Mouse (Mus musculus): ENCODE data around the gene Acad9.

Gene Acad9

DNA sequence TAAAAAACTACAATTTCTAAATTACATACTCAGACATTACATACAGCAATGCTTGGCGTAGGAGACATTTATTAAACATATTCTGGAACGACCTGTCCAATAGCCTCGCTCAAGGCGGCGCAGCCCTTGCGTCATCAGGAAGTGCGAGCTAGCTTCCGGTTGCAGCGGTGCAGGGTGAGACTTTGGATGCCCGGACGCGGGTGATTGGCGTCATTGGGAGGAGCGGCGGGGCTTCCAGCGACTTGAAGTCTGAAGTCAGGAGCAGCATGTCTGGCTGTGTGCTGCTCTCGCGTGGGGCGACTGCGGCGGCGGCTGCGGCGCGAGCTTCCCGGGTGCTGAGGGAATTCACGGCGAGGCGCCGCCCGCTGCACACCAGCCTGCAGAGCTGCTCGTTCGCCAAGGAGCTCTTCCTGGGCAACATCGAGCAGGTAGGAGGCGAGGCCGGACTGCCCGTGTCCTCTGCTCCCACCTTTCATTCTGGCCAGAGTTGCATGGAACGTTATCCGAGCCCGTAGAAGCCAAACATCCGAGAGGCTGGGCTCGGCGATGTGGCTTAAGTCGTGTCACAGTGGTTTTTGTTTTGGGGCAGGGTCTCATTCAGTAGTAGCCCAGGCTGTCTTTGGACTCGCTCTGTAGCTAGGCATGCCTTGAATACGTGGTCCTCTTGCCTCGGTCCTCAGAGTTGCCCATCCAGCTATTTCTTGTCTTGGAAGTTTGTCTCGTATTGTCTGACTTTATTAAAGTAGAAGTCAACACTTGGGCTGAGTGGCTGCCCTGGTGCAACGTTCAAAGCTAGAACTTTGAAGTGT is at the start of gene Acad9:
Gene Acad9 (plus strand): TSS at position 137 of the 809 bp plus-strand sequence.
- peak; percentile 93 for DNase-seq

DNA sequence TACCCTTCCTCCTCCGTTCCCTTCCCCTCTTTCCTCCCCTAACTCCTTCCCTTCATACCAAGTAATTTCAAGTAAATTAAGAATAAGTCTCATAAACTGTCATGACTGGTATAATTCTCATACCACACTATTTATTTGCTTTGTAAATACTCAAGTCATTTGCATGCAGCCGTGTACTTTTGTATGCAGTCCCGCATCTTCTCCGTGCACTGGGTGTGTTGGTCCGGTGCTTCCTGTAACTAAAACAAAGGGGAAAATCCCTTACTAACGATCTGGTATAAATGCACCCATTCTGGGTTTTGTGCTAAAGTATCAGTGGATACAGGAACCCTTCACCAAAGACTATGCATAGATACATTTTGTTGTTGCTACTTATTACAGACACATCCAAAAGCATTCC is 40.0 kb upstream of the Acad9 start:
- no peak for DNase-seq

GRCm38 (mm10) chr3:36029993-36030392 is 35.8 kb upstream of the Acad9 start:
- no peak for DNase-seq

- DNase-seq, result no peak
Observed at GRCm38 (mm10) chr3:36031740-36032510, 33.9 kb upstream of the Acad9 start.

- DNase-seq, result no peak
Observed at GRCm38 (mm10) chr3:36044520-36044919, 21.3 kb upstream of the Acad9 start.

DNA sequence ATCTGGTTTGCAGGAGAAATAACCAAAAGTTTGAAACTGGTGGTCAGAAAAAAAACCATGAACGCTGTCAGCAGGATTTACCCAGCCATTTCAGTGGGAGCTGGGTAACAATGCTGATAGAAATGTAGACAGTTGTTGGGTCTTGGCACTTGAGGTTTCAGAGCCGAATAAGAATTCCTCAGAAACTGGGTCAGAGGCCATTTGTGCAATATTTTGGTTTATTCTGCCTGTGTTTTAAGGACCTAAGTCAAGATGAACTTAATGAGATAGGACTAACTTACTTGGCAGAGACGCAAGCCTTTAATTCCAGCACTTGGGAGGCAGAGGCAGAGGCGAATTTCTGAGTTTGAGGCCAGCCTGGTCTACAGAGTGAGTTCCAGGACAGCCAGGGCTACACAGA is 20.7 kb upstream of the Acad9 start:
- no peak for DNase-seq

GRCm38 (mm10) chr3:36049106-36049505 is 16.7 kb upstream of the Acad9 start:
- DNase-seq, result no peak

DNA sequence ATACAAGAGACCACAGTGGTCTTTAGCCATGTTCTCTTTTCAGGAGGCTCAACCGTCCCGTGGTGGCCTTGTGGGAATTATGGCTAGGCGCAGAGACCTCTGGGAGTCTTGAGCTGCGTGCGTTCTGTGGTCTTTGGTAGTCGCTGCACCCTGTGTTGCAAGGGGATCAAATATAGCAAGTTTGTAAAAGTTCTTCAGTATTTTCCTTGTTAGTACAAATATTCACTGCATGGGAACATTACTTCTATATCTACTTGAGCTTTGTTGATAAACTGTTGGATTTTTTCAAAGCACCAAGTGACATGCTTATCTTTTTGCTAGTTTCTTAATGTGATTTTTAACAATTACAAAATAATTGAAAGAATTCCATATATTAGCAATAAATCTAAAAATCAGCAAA is 12.3 kb upstream of the Acad9 start, which contains the start of gene Ccdc144b:
Gene Ccdc144b (minus strand): TSS at position 101 of the 400 bp plus-strand sequence.
- no peak for DNase-seq

DNA sequence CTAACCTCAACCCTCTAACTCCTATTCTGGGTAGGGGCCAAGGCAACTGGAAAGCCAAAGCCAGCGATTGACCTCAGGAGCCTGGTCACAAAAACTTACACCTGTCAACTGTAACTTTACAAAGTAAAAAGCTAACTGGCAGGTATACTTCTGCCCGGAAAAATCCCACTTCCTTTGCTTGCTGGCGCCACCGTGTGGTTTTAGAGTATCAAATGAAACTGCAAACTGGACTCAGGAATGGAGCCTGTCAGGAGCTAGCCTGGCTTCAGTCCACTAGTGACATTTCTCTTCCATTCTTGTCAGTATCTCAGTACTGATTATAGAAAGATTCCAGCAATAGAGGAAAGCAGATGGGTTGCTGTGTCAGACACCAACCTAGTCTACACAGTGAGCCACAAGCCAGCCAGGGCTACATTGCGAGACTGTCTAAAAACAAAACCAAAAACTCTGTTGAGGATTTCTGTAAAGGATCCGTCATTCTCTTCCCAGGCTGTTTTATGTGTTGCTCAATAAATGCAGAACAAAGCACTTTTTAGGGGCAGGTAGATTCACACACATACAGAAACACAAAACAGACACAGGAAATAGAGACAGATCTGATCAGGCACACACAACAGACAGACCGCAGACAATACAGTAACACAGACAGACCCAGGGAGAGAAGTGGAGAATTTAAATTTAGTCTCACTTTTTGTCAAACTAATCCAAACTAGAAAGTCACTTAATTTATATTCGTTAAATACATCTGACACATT is 5.5 kb upstream of the Acad9 start:
- peak; percentile 25 for DNase-seq

- no peak for DNase-seq
Observed at GRCm38 (mm10) chr3:36064592-36065061, 1.2 kb upstream of the Acad9 start.

DNA sequence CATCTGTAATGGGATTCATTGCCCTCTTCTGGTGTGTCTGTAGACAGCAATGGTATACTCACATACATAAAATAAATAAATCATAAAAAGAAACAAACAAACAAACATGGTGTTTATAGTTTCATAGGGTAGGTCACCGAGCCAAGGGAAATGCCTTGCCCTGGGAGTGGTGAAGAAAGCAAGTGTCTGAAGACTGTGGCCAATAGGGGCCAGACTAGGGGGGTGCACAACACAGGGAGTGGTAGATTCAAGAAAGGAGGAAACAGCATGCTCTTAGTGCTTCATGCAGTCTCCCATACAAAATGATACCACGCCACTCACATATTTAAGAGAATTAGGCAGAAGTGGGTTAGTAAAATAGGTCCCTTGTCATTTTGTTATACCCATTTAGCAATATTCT is 613 bp upstream of the Acad9 start:
- DNase-seq, result no peak

GRCm38 (mm10) chr3:36067731-36068130 is 2.0 kb downstream of the Acad9 start:
- DNase-seq, result no peak

GRCm38 (mm10) chr3:36070436-36070835 is 4.7 kb downstream of the Acad9 start:
- no peak for DNase-seq

- no peak for DNase-seq
Observed at GRCm38 (mm10) chr3:36071047-36071446, 5.3 kb downstream of the Acad9 start.

GRCm38 (mm10) chr3:36074231-36074630 is 8.5 kb downstream of the Acad9 start:
- DNase-seq, result no peak

DNA sequence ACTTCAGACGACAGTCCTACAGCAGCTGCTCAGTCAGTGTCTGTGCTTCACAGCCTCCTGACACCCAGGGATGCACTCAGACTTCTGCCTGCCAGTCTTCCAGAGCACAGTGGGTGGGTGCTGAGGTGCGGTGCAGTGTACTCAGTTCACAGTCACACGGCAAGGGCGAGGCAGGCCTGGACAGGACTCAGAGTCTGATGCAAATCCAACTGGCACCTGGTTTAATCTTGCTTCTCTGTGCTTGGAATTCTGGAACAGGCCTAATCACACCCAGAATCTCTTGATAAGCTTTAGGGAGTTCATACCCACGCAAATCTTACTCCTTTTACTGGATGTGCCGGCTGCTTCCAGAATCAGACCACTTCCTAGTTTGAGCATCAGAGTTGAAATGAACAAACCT is 9.7 kb downstream of the Acad9 start:
- DNase-seq, result no peak

DNA sequence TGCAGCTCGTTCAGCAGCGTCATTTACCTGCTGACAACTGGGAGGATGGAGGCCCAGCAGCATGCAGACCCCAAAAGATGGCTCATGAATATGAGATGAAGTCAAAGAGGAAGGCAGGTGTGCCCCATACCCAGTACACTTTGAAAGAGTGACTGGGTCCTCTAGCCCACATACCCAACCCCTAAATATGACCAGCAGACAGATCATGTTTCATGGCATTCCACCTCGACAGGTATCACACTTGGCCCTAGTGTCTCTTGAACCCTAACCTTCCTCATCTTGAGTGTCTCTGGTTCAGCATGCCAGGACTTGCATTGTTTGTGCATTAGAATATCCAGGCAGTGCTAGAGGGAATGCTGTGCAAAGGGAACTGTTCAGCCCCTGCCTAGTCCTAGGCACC is 11.6 kb downstream of the Acad9 start:
- no peak for DNase-seq

GRCm38 (mm10) chr3:36079886-36080285 is 14.1 kb downstream of the Acad9 start:
- no peak for DNase-seq

- DNase-seq, result no peak
Observed at GRCm38 (mm10) chr3:36080741-36081140, 15.0 kb downstream of the Acad9 start.

DNA sequence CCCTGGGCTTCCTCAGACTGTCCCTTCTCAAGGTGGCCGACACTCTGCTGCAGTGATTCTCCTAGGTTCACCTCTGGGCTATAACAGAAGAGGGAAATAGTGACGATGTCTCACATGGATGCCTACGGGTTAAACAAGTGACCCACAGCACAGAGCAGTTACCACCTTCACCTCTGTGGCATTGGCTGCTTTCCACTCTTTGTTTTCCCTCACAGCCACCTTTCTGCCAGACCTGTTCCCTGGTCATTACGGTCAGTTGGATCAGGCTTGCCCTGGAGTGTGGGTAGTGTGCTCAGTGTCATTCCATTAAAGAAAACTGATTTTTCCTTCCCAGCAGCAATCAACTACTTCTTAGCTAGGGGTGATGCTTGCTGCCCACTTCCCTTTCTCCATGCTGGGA is 17.1 kb downstream of the Acad9 start:
- DNase-seq, result no peak

DNA sequence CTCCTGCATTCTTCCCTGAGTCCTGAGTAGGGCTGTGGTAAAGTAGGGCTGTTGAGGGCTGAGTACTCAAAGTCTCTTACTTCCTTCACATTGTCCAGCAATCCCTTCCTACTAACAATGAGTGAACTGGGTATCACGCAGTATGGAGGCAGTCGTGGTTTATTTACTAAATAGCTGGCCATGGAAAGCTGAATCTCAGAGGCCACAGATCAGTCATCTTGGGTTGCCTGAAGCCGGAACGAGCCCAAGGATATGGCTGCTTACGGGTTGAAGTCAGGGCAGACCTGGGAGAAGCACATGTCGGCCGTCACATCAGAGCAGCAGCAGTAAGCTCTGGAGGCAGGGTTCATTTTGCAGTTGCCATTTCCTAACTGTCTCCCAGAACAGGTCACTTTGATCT is 17.6 kb downstream of the Acad9 start:
- no peak for DNase-seq

DNA sequence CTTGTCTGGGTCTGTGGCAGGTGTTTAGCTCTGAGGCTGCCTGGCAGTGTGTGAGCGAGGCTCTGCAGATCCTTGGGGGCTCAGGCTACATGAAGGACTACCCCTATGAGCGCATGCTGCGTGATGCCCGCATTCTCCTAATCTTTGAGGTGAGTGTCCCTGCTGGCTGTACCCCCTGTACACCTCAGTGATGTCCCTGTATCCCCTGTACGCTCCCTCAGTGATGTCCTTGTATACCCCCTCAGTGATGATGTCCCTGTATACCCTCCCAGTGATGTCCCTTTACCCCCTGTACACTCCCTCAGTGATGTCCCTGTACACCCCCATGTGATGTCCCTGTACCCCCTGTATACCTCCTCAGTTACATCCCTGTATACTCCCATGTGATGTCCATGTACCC is 19.6 kb downstream of the Acad9 start:
- no peak for DNase-seq

- no peak for DNase-seq
Observed at GRCm38 (mm10) chr3:36087591-36087990, 21.8 kb downstream of the Acad9 start.

All from cerebellum, adult 11-12 months (tissue).